Mouse (Mus musculus): ENCODE measurements around the gene Oscp1.

DNA sequence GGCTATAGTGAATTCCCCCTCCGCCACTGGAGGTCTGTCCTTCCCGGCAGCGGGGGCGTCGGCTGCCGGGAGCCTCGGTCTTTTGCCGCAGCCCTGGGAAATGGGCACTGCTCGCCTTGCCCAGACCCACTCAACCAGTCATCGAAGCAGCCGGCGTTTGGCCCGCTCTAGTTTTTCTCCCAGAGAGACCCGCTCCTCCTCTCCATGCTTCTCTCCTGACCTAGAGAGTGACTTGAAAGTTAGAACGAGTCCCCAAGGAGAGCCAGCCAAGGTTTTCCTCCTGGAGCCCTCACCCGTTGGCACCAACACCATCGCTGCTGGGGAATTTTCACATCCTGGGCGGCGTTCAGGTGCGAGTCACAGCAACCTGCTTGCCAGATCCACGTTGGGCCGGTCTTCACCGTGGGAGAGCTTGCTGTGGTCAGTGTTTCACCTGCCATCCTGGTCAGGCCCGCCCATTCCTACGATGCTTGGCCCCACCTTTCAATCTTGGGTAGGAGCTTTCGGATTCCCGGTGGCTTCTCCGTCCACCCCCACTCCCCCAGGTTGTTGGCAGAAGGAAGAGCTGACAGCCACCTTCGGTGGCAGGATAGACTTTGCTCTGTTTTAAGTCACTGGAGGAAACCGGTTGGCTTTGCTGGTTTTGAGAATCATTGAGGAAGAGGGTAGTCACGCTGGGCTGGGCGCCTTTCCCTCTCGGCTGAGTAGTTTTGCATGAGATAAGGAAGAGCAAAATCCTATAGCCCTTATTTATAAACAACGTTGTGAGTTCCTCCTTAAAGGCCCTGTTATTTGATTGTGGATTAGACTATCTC is 46.1 kb downstream of the Oscp1 start:
- TF ChIP-seq EP300 (IDR thresholded peaks at IDR 0.05; ENCODE audit: low read depth) (no peak), CTCF (IDR thresholded peaks at IDR 0.05; ENCODE audit: low read depth) (no peak)
